Mouse (Mus musculus) stomach, embryonic 14.5 days (tissue): ENCODE measurements around the gene 2610008E11Rik. TPM values are rescaled to one million over a fixed set of nuclear protein-coding genes. Genes with fewer than 3 reads are reported as not detected.
A peak's percentile ranks its signal among the peaks of the same experiment; 100 is the strongest.

ENCODE experiments used
- ATAC-seq: fragments of 200-750 bp; cut with Nextera tagmentation; 2 replicates; pipeline ENCODE4 v1.8.0; 2017; ENCODE audit warnings: low read depth, moderate TSS enrichment; ENCODE audit not compliant: insufficient number of reproducible peaks, insufficient read depth, low FRiP score
- H3K27ac ChIP-seq: fragments of 300-500 bp; sonication (generic); 2 replicates; pipeline ENCODE4 v1.5.1; 2014; ENCODE audit warnings: mild to moderate bottlenecking, low read length, moderate library complexity, mixed read lengths
- H3K27me3 ChIP-seq: fragments of 300-500 bp; sonication (generic); 2 replicates; pipeline ENCODE4 v1.6.1; 2014; ENCODE audit warnings: low read length, control low read depth, mixed read lengths; ENCODE audit not compliant: control insufficient read depth, insufficient read depth
- H3K36me3 ChIP-seq: fragments of 300-500 bp; sonication (generic); 2 replicates; pipeline ENCODE4 v1.6.1; 2014; ENCODE audit warnings: mild to moderate bottlenecking, control low read depth, low read length, moderate library complexity, mixed read lengths; ENCODE audit not compliant: control insufficient read depth, insufficient read depth
- H3K4me1 ChIP-seq: fragments of 300-500 bp; sonication (generic); 2 replicates; pipeline ENCODE4 v1.6.1; 2014; ENCODE audit warnings: low read length, control low read depth, mixed read lengths; ENCODE audit not compliant: control insufficient read depth, insufficient read depth
- H3K4me2 ChIP-seq: fragments of 300-500 bp; sonication (generic); replicated peaks from 2 replicates; pipeline ENCODE4 v1.6.1; 2014; ENCODE audit warnings: low read depth, low read length, control low read depth
- H3K4me3 ChIP-seq: fragments of 300-500 bp; sonication (generic); 2 replicates; pipeline ENCODE4 v1.5.1; 2014; ENCODE audit warnings: low read depth, low read length, control low read depth
- H3K9ac ChIP-seq: fragments of 300-500 bp; sonication (generic); replicated peaks from 2 replicates; pipeline ENCODE4 v1.6.1; 2014; ENCODE audit warnings: low read depth, mild to moderate bottlenecking, control low read depth, low read length, moderate library complexity, mixed read lengths
- H3K9me3 ChIP-seq: fragments of 300-500 bp; sonication (generic); 2 replicates; pipeline ENCODE4 v1.6.1; 2016; ENCODE audit warnings: low read depth, low read length, control low read depth; ENCODE audit not compliant: control insufficient read depth
- WGBS: fragments of 180-500 bp; shearing (Covaris S2); extraction: QIAGEN DNeasy Blood & Tissue Kit; methylation state at CpG from one replicate; pipeline ENCODE4 v1.1.7; 2014; 5-methylcytosine and 5-hydroxymethylcytosine counted together
- polyA plus RNA-seq: library from polyadenylated mRNA; unstranded; fragments of >200 nt; fragmentation: Nextera tagmentation; extraction: Ambion mirVana; gene quantifications from 2 replicates; pipeline ENCODE4 v1.2.1, GENCODE M21; 2014

The 2610008E11Rik gene
- polyA plus RNA-seq, result 31.3 and 31.6 TPM in 2 replicates

GRCm38 (mm10) chr10:79097161-79097754 is at the start of gene 2610008E11Rik:
Gene 2610008E11Rik (minus strand): TSS chr10:79097600.
- H3K9ac ChIP-seq, result peak within 1 kb of the TSS; percentile 91
- H3K4me3 ChIP-seq, result peak within 1 kb of the TSS; percentile 86
- peak; percentile 100 for ATAC-seq
- no peaks in the 10 kb centered on the region for H3K9me3 ChIP-seq
- peaks cover 9% of the 10 kb centered on the region; the same call in 1 of the 2 replicates for H3K4me1 ChIP-seq
- H3K27ac ChIP-seq, result peak within 1 kb of the TSS; percentile 97
- H3K27me3 ChIP-seq, result no peaks in the 10 kb centered on the region
- WGBS, result 0% methylated on average over 36 of the region's 36 CpGs
- peaks cover 12% of the 10 kb centered on the region; the same call in 1 of the 2 replicates for H3K36me3 ChIP-seq
- H3K4me2 ChIP-seq, result peak within 1 kb of the TSS; percentile 72

DNA sequence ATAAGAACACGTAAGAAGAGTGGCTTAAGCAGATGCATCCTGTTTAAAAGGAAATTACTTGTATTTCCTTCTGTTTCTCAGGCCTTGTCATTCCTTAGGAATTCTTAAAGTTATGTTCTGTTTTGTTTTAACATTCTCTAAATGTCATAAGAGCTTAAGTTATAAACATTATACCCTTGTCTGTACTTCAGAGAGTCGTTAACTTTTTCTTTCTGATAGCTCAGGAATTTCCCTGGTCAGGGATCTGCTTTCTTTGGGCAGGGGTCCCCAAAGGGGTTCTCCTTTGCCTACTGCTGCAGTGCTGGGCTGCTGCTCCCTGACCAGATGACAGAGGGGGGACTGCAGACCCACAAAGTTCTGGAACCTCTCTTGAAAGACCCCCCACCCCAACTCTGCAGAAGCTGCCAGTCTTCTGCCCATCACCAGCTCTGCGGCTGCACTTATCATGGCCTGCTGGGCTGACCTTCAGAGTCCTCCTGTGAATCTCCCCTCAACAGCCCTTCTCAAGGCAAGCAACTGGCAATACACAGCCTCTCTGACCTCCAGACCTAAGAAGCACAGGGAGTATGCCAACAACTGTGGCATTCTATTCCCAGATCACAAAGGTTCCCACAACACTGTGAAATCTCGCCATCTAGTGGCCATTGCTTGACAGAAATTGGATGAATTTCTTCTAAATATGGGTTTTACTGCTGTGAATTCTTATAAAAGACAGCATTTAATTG is 18.9 kb upstream of the 2610008E11Rik start:
- Histone ChIP-seq H3K4me1 (no peaks in the 10 kb centered on the region), H3K9me3 (no peaks in the 10 kb centered on the region), H3K27ac (peak overlapping the region; percentile 52), H3K36me3 (no peaks in the 10 kb centered on the region), H3K9ac (no peak overlapping the region), H3K4me2 (no peak overlapping the region), H3K27me3 (no peaks in the 10 kb centered on the region), H3K4me3 (no peak overlapping the region)
- peak; percentile 58; the same call in 1 of the 2 replicates for ATAC-seq
- WGBS, result 20% methylated on average over 4 of the region's 4 CpGs

DNA sequence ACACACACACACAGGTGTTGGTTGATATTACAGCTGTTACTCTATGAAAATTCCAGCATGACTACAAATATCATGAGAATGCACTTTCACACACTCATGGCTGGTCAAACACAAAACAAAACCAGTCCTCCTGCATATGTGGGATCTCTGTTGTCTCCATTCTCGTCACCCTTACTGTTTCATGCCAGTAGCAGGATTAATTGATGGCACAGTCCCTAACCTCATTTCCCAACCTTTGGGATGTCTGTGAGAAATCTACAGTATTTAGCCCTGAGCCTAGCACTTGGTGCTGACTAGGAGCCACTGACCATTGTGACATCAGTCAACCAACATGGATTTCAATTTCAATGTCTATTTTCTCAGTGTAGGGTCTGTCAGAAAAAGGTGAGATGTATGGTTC is 17.7 kb upstream of the 2610008E11Rik start:
- H3K36me3 ChIP-seq, result no peaks in the 10 kb centered on the region
- H3K4me2 ChIP-seq, result no peak overlapping the region
- no peak overlapping the region for H3K9ac ChIP-seq
- no peak overlapping the region for H3K27ac ChIP-seq
- no peak overlapping the region for H3K4me3 ChIP-seq
- no peaks in the 10 kb centered on the region for H3K4me1 ChIP-seq
- 80% methylated on average over 1 of the region's 1 CpGs for WGBS
- no peak for ATAC-seq
- no peaks in the 10 kb centered on the region for H3K9me3 ChIP-seq
- H3K27me3 ChIP-seq, result no peaks in the 10 kb centered on the region

- no peak overlapping the region for H3K4me2 ChIP-seq
- no peak overlapping the region for H3K27ac ChIP-seq
- H3K4me3 ChIP-seq, result no peak overlapping the region
- H3K9ac ChIP-seq, result no peak overlapping the region
- no peak for ATAC-seq
- no peaks in the 10 kb centered on the region for H3K9me3 ChIP-seq
- H3K36me3 ChIP-seq, result no peaks in the 10 kb centered on the region
- 87% methylated on average over 5 of the region's 5 CpGs for WGBS
- H3K4me1 ChIP-seq, result 0 out of 2 replicates have a peak, but pooled peaks cover 3% of the 10 kb centered on the region
- H3K27me3 ChIP-seq, result no peaks in the 10 kb centered on the region
These were observed 13.1 kb upstream of the 2610008E11Rik start for GRCm38 (mm10) chr10:79110482-79110881.

- H3K9ac ChIP-seq, result no peak overlapping the region
- WGBS, result 64% methylated on average over 1 of the region's 1 CpGs
- ATAC-seq, result no peak
- 0 out of 2 replicates have a peak, but pooled peaks cover 3% of the 10 kb centered on the region for H3K4me1 ChIP-seq
- H3K27me3 ChIP-seq, result no peaks in the 10 kb centered on the region
- H3K4me2 ChIP-seq, result no peak overlapping the region
- H3K9me3 ChIP-seq, result no peaks in the 10 kb centered on the region
- no peak overlapping the region for H3K27ac ChIP-seq
- H3K36me3 ChIP-seq, result no peaks in the 10 kb centered on the region
- no peak overlapping the region for H3K4me3 ChIP-seq
These were observed 11.8 kb upstream of the 2610008E11Rik start for GRCm38 (mm10) chr10:79109156-79109555.

- no peak overlapping the region for H3K27ac ChIP-seq
- H3K9ac ChIP-seq, result no peak overlapping the region
- H3K4me2 ChIP-seq, result no peak overlapping the region
- WGBS, result 59% methylated on average over 2 of the region's 2 CpGs
- 0 out of 2 replicates have a peak, but pooled peaks cover 3% of the 10 kb centered on the region for H3K4me1 ChIP-seq
- H3K9me3 ChIP-seq, result no peaks in the 10 kb centered on the region
- ATAC-seq, result no peak
- H3K27me3 ChIP-seq, result no peaks in the 10 kb centered on the region
- H3K36me3 ChIP-seq, result no peaks in the 10 kb centered on the region
- H3K4me3 ChIP-seq, result no peak overlapping the region
These were observed 10.1 kb upstream of the 2610008E11Rik start for GRCm38 (mm10) chr10:79107531-79107930.

GRCm38 (mm10) chr10:79106325-79107282 is 9.2 kb upstream of the 2610008E11Rik start:
- Histone ChIP-seq H3K4me1 (0 out of 2 replicates have a peak, but pooled peaks cover 3% of the 10 kb centered on the region), H3K9ac (no peak overlapping the region), H3K27ac (no peak overlapping the region; the same call in 1 of the 2 replicates), H3K27me3 (no peaks in the 10 kb centered on the region), H3K4me2 (no peak overlapping the region), H3K36me3 (no peaks in the 10 kb centered on the region), H3K9me3 (no peaks in the 10 kb centered on the region), H3K4me3 (no peak overlapping the region)
- 41% methylated on average over 8 of the region's 8 CpGs for WGBS
- ATAC-seq, result no peak; the same call in 1 of the 2 replicates

- Histone ChIP-seq H3K27me3 (no peaks in the 10 kb centered on the region), H3K4me1 (peaks cover 9% of the 10 kb centered on the region; the same call in 1 of the 2 replicates), H3K4me2 (peak overlapping the region; percentile 72), H3K36me3 (peaks cover 17% of the 10 kb centered on the region; the same call in 1 of the 2 replicates), H3K4me3 (peak overlapping the region; percentile 86), H3K27ac (peak overlapping the region; percentile 97; the same call in 1 of the 2 replicates), H3K9ac (peak overlapping the region; percentile 91), H3K9me3 (no peaks in the 10 kb centered on the region)
- ATAC-seq, result no peak
- WGBS, result 4% methylated on average over 2 of the region's 2 CpGs
These were observed 694 bp downstream of the 2610008E11Rik start for GRCm38 (mm10) chr10:79096706-79097105.
